Mouse (Mus musculus) liver, embryonic 14.5 days (tissue): ENCODE data around the gene Cnga2.

Source experiments
- CTCF ChIP-seq: IDR thresholded peaks from 2 replicates; pipeline ENCODE4 v1.5.1; 2016; ENCODE audit warnings: antibody characterized with exemption, low read depth, control low read depth
- EP300 ChIP-seq: IDR thresholded peaks from 2 replicates; pipeline ENCODE4 v1.6.1; 2016; ENCODE audit warnings: antibody characterized with exemption, low read depth

DNA sequence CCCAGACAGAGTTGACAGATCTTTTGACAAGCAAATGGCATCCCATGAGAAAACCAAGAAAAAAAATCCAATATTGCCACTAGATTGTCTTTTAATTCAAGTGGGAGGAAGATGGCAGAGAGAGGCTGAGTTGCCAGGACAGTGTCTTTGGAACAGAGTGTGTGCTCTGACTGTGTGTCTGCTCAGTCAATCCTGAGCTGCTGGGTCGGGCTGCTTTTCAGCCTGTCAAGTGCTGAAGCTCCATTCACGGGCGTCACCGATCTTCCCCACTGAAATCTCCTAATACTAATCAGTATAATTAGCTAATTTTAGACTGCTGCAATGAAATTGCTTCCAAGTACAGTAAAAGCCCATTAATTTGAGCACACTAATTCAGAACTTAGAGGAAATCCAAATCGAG lies 20.3 kb upstream of the Cnga2 start:
- TF ChIP-seq CTCF (no peak), EP300 (no peak)
